Mouse (Mus musculus): ENCODE measurements around the gene Ccz1. TPM values are rescaled to one million over a fixed set of nuclear protein-coding genes. Genes with fewer than 3 reads are reported as not detected.

Ccz1 gene
- polyA plus RNA-seq (2012; fragmentation: generic; extraction: Trizol), result 31.0 TPM

- H3K4me3 ChIP-seq, result peak within 1 kb of the TSS; percentile 53
- peak within 1 kb of the TSS; percentile 71 for H3ac ChIP-seq (ENCODE audit: control insufficient read depth, insufficient read length)
- peaks cover 20% of the 10 kb centered on the region for H3K36me3 ChIP-seq (ENCODE audit: control insufficient read depth, insufficient read depth)
- H3K4me2 ChIP-seq (ENCODE audit: low read depth), result peak within 1 kb of the TSS; percentile 89
- H3K79me2 ChIP-seq (ENCODE audit: control insufficient read depth, insufficient read depth), result peaks cover 7% of the 10 kb centered on the region
- no peak for TF ChIP-seq MYOG (IDR thresholded peaks at IDR 0.05; ENCODE audit: control insufficient read depth in 1 of 3, insufficient read depth in 1 of 3, insufficient read length in 2 of 3, low read depth in 2 of 3)
- TF ChIP-seq POLR2A (IDR thresholded peaks at IDR 0.05; ENCODE audit: insufficient read length, low read depth), result peak; percentile 57
- TF ChIP-seq MAX (IDR thresholded peaks at IDR 0.05; ENCODE audit: low read depth), result no peak
- TF ChIP-seq CEBPB (IDR thresholded peaks at IDR 0.05; ENCODE audit: insufficient read depth, poor library complexity, severe bottlenecking), result no peak
- TF ChIP-seq E2F4 (IDR thresholded peaks at IDR 0.05; ENCODE audit: insufficient read depth), result no peak
- TF ChIP-seq USF1 (IDR thresholded peaks at IDR 0.05; ENCODE audit: low read depth), result no peak
- peak; percentile 57 for TF ChIP-seq POLR2AphosphoS2 (IDR thresholded peaks at IDR 0.05; ENCODE audit: insufficient read length, low read depth)
- H3K27me3 ChIP-seq (ENCODE audit: control insufficient read depth, insufficient read depth, insufficient read length), result no peaks in the 10 kb centered on the region
These were observed at the start of gene Ccz1 for GRCm38 (mm10) chr5:144014551-144015311. Gene Ccz1 (minus strand): TSS chr5:144014877.

- H3K79me2 ChIP-seq (ENCODE audit: control insufficient read depth, insufficient read depth), result no peaks in the 10 kb centered on the region
- TF ChIP-seq USF1 (IDR thresholded peaks at IDR 0.05; ENCODE audit: low read depth), result no peak
- no peak for TF ChIP-seq MYOG (IDR thresholded peaks at IDR 0.05; ENCODE audit: control insufficient read depth in 1 of 3, insufficient read depth in 1 of 3, insufficient read length in 2 of 3, low read depth in 2 of 3)
- no peak for TF ChIP-seq TCF12 (IDR thresholded peaks at IDR 0.05; ENCODE audit: insufficient read depth, poor library complexity, severe bottlenecking)
- no peak overlapping the region for H3ac ChIP-seq (ENCODE audit: control insufficient read depth, insufficient read length)
- H3K4me3 ChIP-seq, result no peak overlapping the region
- no peaks in the 10 kb centered on the region for H3K36me3 ChIP-seq (ENCODE audit: control insufficient read depth, insufficient read depth)
- H3K27me3 ChIP-seq (ENCODE audit: control insufficient read depth, insufficient read depth, insufficient read length), result peaks cover 12% of the 10 kb centered on the region
- H3K4me2 ChIP-seq (ENCODE audit: low read depth), result no peak overlapping the region
These were observed 49.4 kb upstream of the Ccz1 start for GRCm38 (mm10) chr5:144064093-144064492.

GRCm38 (mm10) chr5:144054340-144054739 is 39.7 kb upstream of the Ccz1 start:
- Histone ChIP-seq H3K79me2 (ENCODE audit: control insufficient read depth, insufficient read depth) (no peaks in the 10 kb centered on the region), H3ac (ENCODE audit: control insufficient read depth, insufficient read length) (no peak overlapping the region), H3K27me3 (ENCODE audit: control insufficient read depth, insufficient read depth, insufficient read length) (peaks cover 21% of the 10 kb centered on the region), H3K4me3 (no peak overlapping the region), H3K36me3 (ENCODE audit: control insufficient read depth, insufficient read depth) (no peaks in the 10 kb centered on the region), H3K4me2 (ENCODE audit: low read depth) (no peak overlapping the region)
- no peak for TF ChIP-seq POLR2AphosphoS2 (IDR thresholded peaks at IDR 0.05; ENCODE audit: insufficient read length, low read depth)

GRCm38 (mm10) chr5:144053450-144053849 is 38.8 kb upstream of the Ccz1 start:
- H3K4me2 ChIP-seq (ENCODE audit: low read depth), result no peak overlapping the region

DNA sequence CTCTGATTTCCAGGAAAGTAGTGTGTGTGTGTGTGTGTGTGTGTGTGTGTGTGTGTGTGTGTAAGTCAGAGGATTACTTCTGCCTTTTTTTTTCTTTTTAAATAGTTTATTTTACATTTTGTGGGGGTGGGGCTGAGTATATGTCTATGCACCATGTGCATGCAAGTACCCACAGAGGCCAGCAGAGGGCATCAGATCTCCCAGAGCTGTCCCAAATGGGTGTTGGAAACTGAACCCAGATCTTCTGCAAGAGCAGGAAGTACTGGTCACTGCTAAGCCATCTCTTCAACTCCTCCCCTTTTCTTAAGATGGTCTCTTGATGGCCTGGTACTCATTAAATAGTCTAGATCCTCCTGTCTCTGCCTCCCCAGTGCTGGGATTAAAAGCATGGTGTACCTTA is 36.6 kb upstream of the Ccz1 start:
- Histone ChIP-seq H3K79me2 (ENCODE audit: control insufficient read depth, insufficient read depth) (no peaks in the 10 kb centered on the region), H3K4me2 (ENCODE audit: low read depth) (no peak overlapping the region), H3ac (ENCODE audit: control insufficient read depth, insufficient read length) (no peak overlapping the region), H3K36me3 (ENCODE audit: control insufficient read depth, insufficient read depth) (no peaks in the 10 kb centered on the region), H3K27me3 (ENCODE audit: control insufficient read depth, insufficient read depth, insufficient read length) (peaks cover 14% of the 10 kb centered on the region), H3K4me3 (no peak overlapping the region)
- TF ChIP-seq CEBPB (IDR thresholded peaks at IDR 0.05; ENCODE audit: insufficient read depth, poor library complexity, severe bottlenecking) (no peak), MAX (IDR thresholded peaks at IDR 0.05; ENCODE audit: low read depth) (no peak), SRF (IDR thresholded peaks at IDR 0.05; ENCODE audit: control insufficient read depth, insufficient read length, low read depth) (no peak), TCF12 (IDR thresholded peaks at IDR 0.05; ENCODE audit: insufficient read depth, poor library complexity, severe bottlenecking) (no peak), REST (IDR thresholded peaks at IDR 0.05; ENCODE audit: insufficient read depth, insufficient read length) (no peak), POLR2A (IDR thresholded peaks at IDR 0.05; ENCODE audit: insufficient read length, low read depth) (no peak), E2F4 (IDR thresholded peaks at IDR 0.05; ENCODE audit: insufficient read depth) (no peak), TCF3 (IDR thresholded peaks at IDR 0.05; ENCODE audit: insufficient read length, low read depth) (no peak), MYOD1 (IDR thresholded peaks at IDR 0.05; ENCODE audit: control insufficient read depth in 1 of 3, insufficient read length in 2 of 3, low read depth in 2 of 3) (no peak), MYOG (IDR thresholded peaks at IDR 0.05; ENCODE audit: control insufficient read depth in 1 of 3, insufficient read depth in 1 of 3, insufficient read length in 2 of 3, low read depth in 2 of 3) (no peak), USF1 (IDR thresholded peaks at IDR 0.05; ENCODE audit: low read depth) (no peak), POLR2AphosphoS2 (IDR thresholded peaks at IDR 0.05; ENCODE audit: insufficient read length, low read depth) (no peak)

More at GRCm38 (mm10) chr5:144053450-144053849, 38.8 kb upstream of the Ccz1 start:
- H3K4me3 ChIP-seq, result no peak overlapping the region
- TF ChIP-seq TCF3 (IDR thresholded peaks at IDR 0.05; ENCODE audit: insufficient read length, low read depth) (no peak), POLR2AphosphoS2 (IDR thresholded peaks at IDR 0.05; ENCODE audit: insufficient read length, low read depth) (no peak), CEBPB (IDR thresholded peaks at IDR 0.05; ENCODE audit: insufficient read depth, poor library complexity, severe bottlenecking) (no peak), TCF12 (IDR thresholded peaks at IDR 0.05; ENCODE audit: insufficient read depth, poor library complexity, severe bottlenecking) (no peak), MYOD1 (IDR thresholded peaks at IDR 0.05; ENCODE audit: control insufficient read depth in 1 of 3, insufficient read length in 2 of 3, low read depth in 2 of 3) (no peak), POLR2A (IDR thresholded peaks at IDR 0.05; ENCODE audit: insufficient read length, low read depth) (no peak), E2F4 (IDR thresholded peaks at IDR 0.05; ENCODE audit: insufficient read depth) (no peak), MYOG (IDR thresholded peaks at IDR 0.05; ENCODE audit: control insufficient read depth in 1 of 3, insufficient read depth in 1 of 3, insufficient read length in 2 of 3, low read depth in 2 of 3) (no peak), SRF (IDR thresholded peaks at IDR 0.05; ENCODE audit: control insufficient read depth, insufficient read length, low read depth) (no peak), USF1 (IDR thresholded peaks at IDR 0.05; ENCODE audit: low read depth) (no peak), MAX (IDR thresholded peaks at IDR 0.05; ENCODE audit: low read depth) (no peak), REST (IDR thresholded peaks at IDR 0.05; ENCODE audit: insufficient read depth, insufficient read length) (no peak)
- no peak overlapping the region for H3ac ChIP-seq (ENCODE audit: control insufficient read depth, insufficient read length)
- H3K36me3 ChIP-seq (ENCODE audit: control insufficient read depth, insufficient read depth), result no peaks in the 10 kb centered on the region
- H3K27me3 ChIP-seq (ENCODE audit: control insufficient read depth, insufficient read depth, insufficient read length), result peaks cover 17% of the 10 kb centered on the region
- H3K79me2 ChIP-seq (ENCODE audit: control insufficient read depth, insufficient read depth), result no peaks in the 10 kb centered on the region
